Mouse (Mus musculus): ENCODE measurements around the gene Esp23.

GRCm38 (mm10) chr17:39095034-39095433 lies 18.2 kb upstream of the Esp23 start, which contains the start of gene Esp22:
- TF ChIP-seq CTCF (conservative IDR thresholded peaks at IDR 0.05; ENCODE audit: insufficient read depth, insufficient read length, low read depth, low read length): no peak
- TF ChIP-seq POLR2A (IDR thresholded peaks at IDR 0.05; ENCODE audit: low read depth, low read length): no peak

Data from kidney, adult 2 months (tissue).